Mouse (Mus musculus): ENCODE data around the gene Rptor. TPM values are rescaled to one million over a fixed set of nuclear protein-coding genes. Genes with fewer than 3 reads are reported as not detected.
"Not testable (repeated sequence)": the region's sequence is repeated elsewhere in the genome, so short reads cannot be mapped to it uniquely, and the experiment has no call there.

Gene Rptor
- polyA plus RNA-seq, 1 experiment from 2014 or later, result 9.9 TPM

DNA sequence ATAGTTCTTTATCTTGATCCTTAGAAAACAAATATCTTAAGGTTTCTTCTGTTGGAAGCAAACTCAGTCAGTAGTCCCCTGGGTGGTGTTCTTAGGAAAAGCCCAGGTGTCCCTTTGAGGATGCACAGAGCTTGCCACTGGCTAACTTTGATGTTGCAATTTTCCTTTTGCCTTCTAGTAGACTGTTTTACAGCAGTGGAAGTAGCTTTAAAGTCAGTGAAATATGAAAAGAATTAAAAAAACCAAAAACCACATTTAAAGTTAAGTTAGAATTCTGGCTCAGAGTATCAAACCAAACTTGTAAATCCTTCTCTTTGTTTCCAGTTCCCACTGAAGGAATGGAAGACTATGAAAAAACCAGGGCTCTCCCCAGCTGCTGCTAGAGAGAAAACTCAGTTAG lies 47.8 kb downstream of the Rptor start:
- H3K4me1 ChIP-seq (ENCODE audit: control insufficient read depth, insufficient read depth, low read length), result peaks cover 15% of the 10 kb centered on the region
- H3K27me3 ChIP-seq (ENCODE audit: control insufficient read depth, insufficient read depth, low read depth, low read length), result no peaks in the 10 kb centered on the region
- H3K4me3 ChIP-seq (ENCODE audit: low read depth, low read length), result no peak overlapping the region
- H3K9me3 ChIP-seq (replicated peaks; ENCODE audit: control insufficient read depth, low read length, poor library complexity, severe bottlenecking), result no peaks in the 10 kb centered on the region
- no peak overlapping the region for H3K9ac ChIP-seq (ENCODE audit: low read depth, low read length)
- no peak for ATAC-seq
- no peaks in the 10 kb centered on the region for H3K36me3 ChIP-seq (ENCODE audit: control insufficient read depth, insufficient read depth, low read length)
- no peak overlapping the region for H3K27ac ChIP-seq (ENCODE audit: low read length)
- H3K4me2 ChIP-seq (ENCODE audit: low read length), result no peak overlapping the region

DNA sequence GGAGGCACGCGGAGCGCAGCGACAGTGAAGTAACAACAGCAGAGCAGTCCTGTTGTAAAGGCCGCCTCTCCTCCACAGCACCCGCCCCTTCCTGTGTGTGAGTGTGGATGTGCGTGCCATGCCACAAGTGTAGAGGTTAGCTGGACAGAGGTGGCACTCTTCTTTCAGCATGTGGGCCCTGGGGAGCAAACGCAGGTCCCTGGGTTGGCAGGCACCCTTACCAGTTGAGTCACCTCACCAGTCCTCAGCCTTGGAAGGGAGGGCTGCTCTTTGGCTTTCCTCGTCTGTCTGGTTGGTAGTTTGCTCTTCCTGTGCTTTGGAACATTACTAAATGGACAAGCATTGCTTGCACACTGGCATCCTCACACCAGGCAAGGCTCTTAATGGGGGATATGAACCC lies 50.6 kb downstream of the Rptor start:
- no peak for ATAC-seq
- no peak overlapping the region for H3K4me2 ChIP-seq (ENCODE audit: low read length)

DNA sequence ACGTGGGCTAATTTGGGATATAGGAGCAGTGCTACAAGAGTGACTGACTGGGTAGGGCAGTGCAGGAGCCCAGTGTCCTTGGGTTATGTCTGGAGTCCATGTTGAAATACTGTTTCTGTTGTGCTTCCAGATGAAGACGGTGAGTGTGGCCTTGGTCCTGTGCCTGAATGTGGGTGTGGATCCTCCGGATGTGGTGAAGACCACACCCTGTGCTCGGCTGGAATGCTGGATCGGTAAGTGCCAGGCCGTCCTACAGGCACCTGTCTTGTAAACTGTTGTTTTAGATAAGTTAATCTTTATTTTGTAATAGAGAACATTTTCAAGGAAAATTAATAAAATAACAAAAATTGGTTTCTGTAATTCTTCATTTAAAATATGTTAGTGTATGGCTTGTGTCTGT lies 54.8 kb downstream of the Rptor start:
- no peak overlapping the region for H3K4me2 ChIP-seq (ENCODE audit: low read length)
- no peaks in the 10 kb centered on the region for H3K4me1 ChIP-seq (ENCODE audit: control insufficient read depth, insufficient read depth, low read length)
- no peaks in the 10 kb centered on the region for H3K36me3 ChIP-seq (ENCODE audit: control insufficient read depth, insufficient read depth, low read length)
- no peak for ATAC-seq
- H3K9me3 ChIP-seq (replicated peaks; ENCODE audit: control insufficient read depth, low read length, poor library complexity, severe bottlenecking), result no peaks in the 10 kb centered on the region
- H3K9ac ChIP-seq (ENCODE audit: low read depth, low read length), result no peak overlapping the region
- no peak overlapping the region for H3K4me3 ChIP-seq (ENCODE audit: low read depth, low read length)
- 87% methylated on average over 6 of the region's 6 CpGs for WGBS
- no peak overlapping the region for H3K27ac ChIP-seq (ENCODE audit: low read length)
- H3K27me3 ChIP-seq (ENCODE audit: control insufficient read depth, insufficient read depth, low read depth, low read length), result no peaks in the 10 kb centered on the region

More for the DNA sequence above, 50.6 kb downstream of the Rptor start:
- Histone ChIP-seq H3K36me3 (ENCODE audit: control insufficient read depth, insufficient read depth, low read length) (no peaks in the 10 kb centered on the region), H3K9me3 (replicated peaks; ENCODE audit: control insufficient read depth, low read length, poor library complexity, severe bottlenecking) (no peaks in the 10 kb centered on the region), H3K4me1 (ENCODE audit: control insufficient read depth, insufficient read depth, low read length) (peaks cover 14% of the 10 kb centered on the region), H3K27ac (ENCODE audit: low read length) (no peak overlapping the region), H3K9ac (ENCODE audit: low read depth, low read length) (no peak overlapping the region), H3K27me3 (ENCODE audit: control insufficient read depth, insufficient read depth, low read depth, low read length) (no peaks in the 10 kb centered on the region), H3K4me3 (ENCODE audit: low read depth, low read length) (no peak overlapping the region)
- 82% methylated on average over 9 of the region's 9 CpGs for WGBS

DNA sequence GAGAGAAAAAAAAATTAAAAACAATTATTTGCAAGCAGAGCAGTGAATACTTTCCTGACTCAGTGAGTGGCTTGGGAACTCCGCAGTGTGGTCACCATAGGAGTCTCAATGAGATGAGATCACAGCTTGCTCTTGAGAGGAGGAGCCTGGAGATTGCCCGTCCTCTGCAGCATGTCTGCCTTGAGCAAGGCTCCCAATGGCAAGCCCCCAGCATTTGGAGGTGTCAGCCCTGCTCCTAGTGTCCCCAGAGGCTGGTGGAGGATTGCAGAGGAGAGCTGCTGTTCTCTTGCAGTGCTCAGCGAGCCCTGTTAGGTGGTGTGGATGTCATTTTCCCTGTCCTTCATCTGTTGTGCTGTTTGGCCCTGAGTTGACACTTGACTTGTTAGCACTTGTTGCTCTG lies 56.6 kb downstream of the Rptor start:
- no peak for ATAC-seq
- no peaks in the 10 kb centered on the region for H3K36me3 ChIP-seq (ENCODE audit: control insufficient read depth, insufficient read depth, low read length)
- no peak overlapping the region for H3K4me2 ChIP-seq (ENCODE audit: low read length)
- H3K9ac ChIP-seq (ENCODE audit: low read depth, low read length), result no peak overlapping the region
- no peaks in the 10 kb centered on the region for H3K27me3 ChIP-seq (ENCODE audit: control insufficient read depth, insufficient read depth, low read depth, low read length)
- no peak overlapping the region for H3K4me3 ChIP-seq (ENCODE audit: low read depth, low read length)
- no peak overlapping the region for H3K27ac ChIP-seq (ENCODE audit: low read length)
- no peaks in the 10 kb centered on the region; the same call in 1 of the 2 replicates for H3K4me1 ChIP-seq (ENCODE audit: control insufficient read depth, insufficient read depth, low read length)
- no peaks in the 10 kb centered on the region for H3K9me3 ChIP-seq (replicated peaks; ENCODE audit: control insufficient read depth, low read length, poor library complexity, severe bottlenecking)
- WGBS, result 91% methylated on average over 3 of the region's 3 CpGs

DNA sequence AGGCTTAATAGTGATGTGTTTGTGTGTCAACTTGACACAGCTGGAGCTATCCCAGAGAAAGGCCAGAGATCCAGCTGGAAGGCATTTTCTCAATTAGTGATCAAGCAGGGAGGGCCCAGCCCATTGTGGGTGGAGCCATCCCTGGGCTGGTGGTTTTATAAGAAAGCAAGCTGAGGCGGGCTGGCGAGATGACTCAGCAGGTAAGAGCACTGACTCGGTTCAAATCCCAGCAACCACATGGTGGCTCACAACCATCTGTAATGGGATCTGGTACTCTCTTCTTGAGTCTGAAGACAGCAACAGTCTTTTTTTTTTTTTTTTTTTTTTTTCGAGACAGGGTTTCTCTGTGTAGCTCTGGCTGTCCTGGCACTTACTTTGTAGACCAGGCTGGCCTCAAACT lies 58.8 kb downstream of the Rptor start:
- not testable (repeated sequence) for H3K4me2 ChIP-seq (ENCODE audit: low read length); H3K4me1 ChIP-seq (ENCODE audit: control insufficient read depth, insufficient read depth, low read length); H3K9ac ChIP-seq (ENCODE audit: low read depth, low read length); H3K36me3 ChIP-seq (ENCODE audit: control insufficient read depth, insufficient read depth, low read length); H3K4me3 ChIP-seq (ENCODE audit: low read depth, low read length); H3K27me3 ChIP-seq (ENCODE audit: control insufficient read depth, insufficient read depth, low read depth, low read length); H3K9me3 ChIP-seq (replicated peaks; ENCODE audit: control insufficient read depth, low read length, poor library complexity, severe bottlenecking); H3K27ac ChIP-seq (ENCODE audit: low read length); ATAC-seq
- 56% methylated on average over 4 of the region's 4 CpGs for WGBS

DNA sequence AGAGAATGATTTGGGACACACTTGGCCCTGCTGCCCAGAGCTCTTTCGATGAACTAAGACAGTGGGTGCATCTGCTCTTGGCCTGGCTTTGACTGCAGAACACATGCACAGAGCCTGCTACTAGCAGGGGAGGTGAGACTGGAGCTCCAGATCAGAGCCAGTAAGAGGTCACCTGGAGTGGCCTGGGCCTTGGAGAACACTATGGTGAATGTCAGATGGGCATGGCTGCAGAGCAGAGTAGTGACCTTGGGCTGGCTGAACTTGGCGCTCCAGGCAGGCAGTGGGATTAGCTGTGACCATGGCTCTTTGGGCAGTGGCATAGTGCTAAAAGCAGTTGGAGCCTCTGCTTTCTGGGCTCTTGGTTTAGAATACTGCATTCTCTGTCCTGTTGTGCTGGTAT lies 61.2 kb downstream of the Rptor start:
- Histone ChIP-seq H3K4me2 (ENCODE audit: low read length) (no peak overlapping the region), H3K4me1 (ENCODE audit: control insufficient read depth, insufficient read depth, low read length) (peaks cover 5% of the 10 kb centered on the region; the same call in 1 of the 2 replicates), H3K36me3 (ENCODE audit: control insufficient read depth, insufficient read depth, low read length) (no peaks in the 10 kb centered on the region), H3K9me3 (replicated peaks; ENCODE audit: control insufficient read depth, low read length, poor library complexity, severe bottlenecking) (no peaks in the 10 kb centered on the region), H3K27me3 (ENCODE audit: control insufficient read depth, insufficient read depth, low read depth, low read length) (no peaks in the 10 kb centered on the region), H3K9ac (ENCODE audit: low read depth, low read length) (no peak overlapping the region), H3K4me3 (ENCODE audit: low read depth, low read length) (no peak overlapping the region), H3K27ac (ENCODE audit: low read length) (no peak overlapping the region)
- 91% methylated on average over 2 of the region's 2 CpGs for WGBS
- ATAC-seq, result no peak

DNA sequence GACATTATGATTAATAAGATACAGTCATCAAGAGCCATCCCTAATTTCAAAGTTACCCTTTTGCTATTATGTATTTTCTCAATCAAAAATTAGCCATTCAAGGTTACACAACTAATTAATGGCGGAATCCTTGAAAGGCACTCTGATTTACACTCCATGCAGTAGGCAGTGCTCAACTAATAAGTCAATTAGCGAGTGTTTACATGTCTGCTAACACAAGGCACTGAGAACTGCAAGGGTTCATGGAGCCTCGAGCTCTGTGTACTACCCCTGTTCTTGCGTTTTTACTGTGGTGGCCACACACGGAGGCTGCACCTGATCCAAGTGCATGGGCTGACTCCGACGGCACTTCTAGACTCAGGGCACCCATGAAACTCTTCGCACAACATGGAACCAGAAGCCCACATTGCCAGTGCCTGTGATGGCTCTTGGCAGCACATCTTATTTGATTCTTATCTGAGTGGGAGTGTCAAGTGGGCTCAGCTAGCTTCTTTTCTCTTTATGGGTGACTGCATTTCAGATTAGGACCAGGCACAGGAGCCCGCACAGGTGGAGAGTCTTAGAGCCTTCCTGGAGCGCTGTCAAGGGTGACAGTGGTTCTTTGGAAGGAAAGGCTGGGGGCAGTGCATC lies 62.1 kb downstream of the Rptor start:
- 75% methylated on average over 10 of the region's 10 CpGs for WGBS
- no peaks in the 10 kb centered on the region for H3K27me3 ChIP-seq (ENCODE audit: control insufficient read depth, insufficient read depth, low read depth, low read length)
- ATAC-seq, result no peak
- no peaks in the 10 kb centered on the region for H3K36me3 ChIP-seq (ENCODE audit: control insufficient read depth, insufficient read depth, low read length)
- H3K9ac ChIP-seq (ENCODE audit: low read depth, low read length), result no peak overlapping the region
- H3K9me3 ChIP-seq (replicated peaks; ENCODE audit: control insufficient read depth, low read length, poor library complexity, severe bottlenecking), result no peaks in the 10 kb centered on the region
- no peak overlapping the region for H3K27ac ChIP-seq (ENCODE audit: low read length)
- no peak overlapping the region for H3K4me3 ChIP-seq (ENCODE audit: low read depth, low read length)
- H3K4me2 ChIP-seq (ENCODE audit: low read length), result no peak overlapping the region
- peaks cover 5% of the 10 kb centered on the region; the same call in 1 of the 2 replicates for H3K4me1 ChIP-seq (ENCODE audit: control insufficient read depth, insufficient read depth, low read length)

DNA sequence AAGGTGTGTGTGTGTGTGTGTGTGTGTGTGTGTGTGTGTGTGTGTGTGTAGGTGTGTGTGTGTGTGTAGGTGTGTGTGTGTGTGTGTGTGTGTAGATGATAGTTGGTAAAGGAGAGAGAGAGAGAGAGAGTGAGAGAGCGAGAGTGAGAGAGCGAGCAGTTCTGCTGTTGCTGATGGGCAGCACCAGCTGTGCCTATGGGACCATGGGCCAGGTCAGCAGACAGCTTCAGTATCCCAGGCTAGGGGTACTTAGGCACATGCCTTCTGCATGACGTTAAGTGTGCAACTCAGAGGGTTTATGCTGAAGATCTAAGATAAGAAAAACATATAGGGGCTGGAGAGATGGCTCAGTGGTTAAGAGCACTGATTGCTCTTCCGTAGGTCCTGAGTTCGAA lies 62.6 kb downstream of the Rptor start:
- 94% methylated on average over 5 of the region's 5 CpGs for WGBS
- no peaks in the 10 kb centered on the region for H3K9me3 ChIP-seq (replicated peaks; ENCODE audit: control insufficient read depth, low read length, poor library complexity, severe bottlenecking)

DNA sequence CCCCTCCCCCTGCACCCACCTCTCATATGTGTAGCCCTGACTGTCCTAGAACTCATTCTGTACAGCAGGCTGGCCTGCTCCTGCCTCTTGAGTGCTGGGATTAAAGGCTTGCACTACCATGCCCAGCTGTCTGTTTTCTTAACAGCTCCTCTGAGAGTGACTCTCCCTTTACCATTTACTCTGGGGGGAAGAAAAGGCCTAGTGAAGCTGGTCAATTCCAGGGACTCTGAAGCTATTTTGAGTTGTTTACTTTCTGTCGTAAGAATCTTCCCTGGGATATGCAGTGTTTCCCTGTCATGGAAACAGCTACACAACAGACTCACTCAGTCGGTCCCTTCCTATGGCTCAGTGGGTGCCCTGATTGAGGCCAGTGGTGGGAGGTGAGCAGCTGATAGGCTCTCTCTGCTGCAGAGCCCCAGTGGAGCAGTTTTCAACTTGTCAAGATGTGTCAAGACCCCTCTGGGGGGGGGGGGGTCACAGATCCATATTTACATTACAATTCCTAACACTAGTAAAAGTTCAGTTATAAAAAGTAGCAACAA lies 63.9 kb downstream of the Rptor start:
- no peaks in the 10 kb centered on the region for H3K27me3 ChIP-seq (ENCODE audit: control insufficient read depth, insufficient read depth, low read depth, low read length)
- H3K4me2 ChIP-seq (ENCODE audit: low read length), result no peak overlapping the region
- no peaks in the 10 kb centered on the region for H3K36me3 ChIP-seq (ENCODE audit: control insufficient read depth, insufficient read depth, low read length)
- H3K9ac ChIP-seq (ENCODE audit: low read depth, low read length), result peak overlapping the region; percentile 17; the same call in 1 of the 2 replicates
- H3K4me1 ChIP-seq (ENCODE audit: control insufficient read depth, insufficient read depth, low read length), result peaks cover 5% of the 10 kb centered on the region
- H3K27ac ChIP-seq (ENCODE audit: low read length), result no peak overlapping the region
- no peak overlapping the region for H3K4me3 ChIP-seq (ENCODE audit: low read depth, low read length)
- H3K9me3 ChIP-seq (replicated peaks; ENCODE audit: control insufficient read depth, low read length, poor library complexity, severe bottlenecking), result no peaks in the 10 kb centered on the region
- WGBS, result 24% methylated on average over 2 of the region's 2 CpGs
- no peak for ATAC-seq

More for the DNA sequence above, 62.6 kb downstream of the Rptor start:
- no peak overlapping the region for H3K9ac ChIP-seq (ENCODE audit: low read depth, low read length)
- H3K4me3 ChIP-seq (ENCODE audit: low read depth, low read length), result no peak overlapping the region
- ATAC-seq, result no peak
- no peak overlapping the region for H3K4me2 ChIP-seq (ENCODE audit: low read length)
- H3K27ac ChIP-seq (ENCODE audit: low read length), result no peak overlapping the region
- H3K4me1 ChIP-seq (ENCODE audit: control insufficient read depth, insufficient read depth, low read length), result peaks cover 5% of the 10 kb centered on the region; the same call in 1 of the 2 replicates
- H3K27me3 ChIP-seq (ENCODE audit: control insufficient read depth, insufficient read depth, low read depth, low read length), result no peaks in the 10 kb centered on the region
- no peaks in the 10 kb centered on the region for H3K36me3 ChIP-seq (ENCODE audit: control insufficient read depth, insufficient read depth, low read length)

Data from midbrain, embryonic 16.5 days (tissue).